Mouse (Mus musculus) brown adipose tissue, adult 24 weeks (tissue): ENCODE data around the gene Azin2. TPM values are rescaled to one million over a fixed set of nuclear protein-coding genes. Genes with fewer than 3 reads are reported as not detected.

Source experiments
- H3K27ac ChIP-seq: fragments of 200-500 bp; replicated peaks from 2 replicates; pipeline ENCODE4 v1.5.1; 2012; ENCODE audit warnings: low read depth, mild to moderate bottlenecking, low read length
- H3K4me1 ChIP-seq: fragments of 200-500 bp; 2 replicates; pipeline ENCODE4 v1.6.1; 2012; ENCODE audit warnings: low read length, mixed read lengths; ENCODE audit not compliant: control insufficient read depth, insufficient read depth, insufficient read length
- H3K4me3 ChIP-seq: fragments of 200-500 bp; 2 replicates; pipeline ENCODE4 v1.5.1; 2012; ENCODE audit warnings: low read depth, mild to moderate bottlenecking, low read length, moderate library complexity; ENCODE audit not compliant: insufficient read depth
- polyA plus RNA-seq: library from polyadenylated mRNA; stranded (reverse); fragments of >200 nt; gene quantifications from 2 replicates; pipeline ENCODE4 v1.2.4, GENCODE M21; 2012; ENCODE audit not compliant: missing spikeins, insufficient read depth, insufficient read length

The Azin2 gene
- polyA plus RNA-seq, 1 experiment, result 3.8 TPM

- Histone ChIP-seq H3K27ac (no peak overlapping the region), H3K4me1 (peaks cover 15% of the 10 kb centered on the region), H3K4me3 (no peak overlapping the region)
Measured at GRCm38 (mm10) chr4:128886571-128886970, 75.7 kb downstream of the Azin2 start.

DNA sequence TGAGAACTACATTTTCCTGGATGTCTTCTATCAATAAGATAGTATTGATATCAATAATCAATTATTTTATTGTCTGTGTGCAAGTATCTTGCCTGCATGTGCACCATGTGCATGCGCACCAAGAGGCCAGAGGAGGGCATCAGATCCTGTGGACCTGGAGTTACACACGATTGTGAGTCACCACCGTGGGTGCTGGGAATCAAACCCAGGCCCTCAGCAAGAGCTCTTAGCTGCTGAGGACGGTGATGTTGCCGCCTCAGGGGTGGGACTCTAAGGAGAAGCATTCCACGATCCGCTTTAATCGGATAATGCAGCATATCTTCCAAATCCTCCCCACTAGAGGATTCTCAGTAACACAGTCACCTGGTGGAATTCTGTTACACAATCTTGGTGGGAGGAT, 76.7 kb downstream of the Azin2 start:
- Histone ChIP-seq H3K27ac (no peak overlapping the region), H3K4me1 (peaks cover 8% of the 10 kb centered on the region), H3K4me3 (no peak overlapping the region)

DNA sequence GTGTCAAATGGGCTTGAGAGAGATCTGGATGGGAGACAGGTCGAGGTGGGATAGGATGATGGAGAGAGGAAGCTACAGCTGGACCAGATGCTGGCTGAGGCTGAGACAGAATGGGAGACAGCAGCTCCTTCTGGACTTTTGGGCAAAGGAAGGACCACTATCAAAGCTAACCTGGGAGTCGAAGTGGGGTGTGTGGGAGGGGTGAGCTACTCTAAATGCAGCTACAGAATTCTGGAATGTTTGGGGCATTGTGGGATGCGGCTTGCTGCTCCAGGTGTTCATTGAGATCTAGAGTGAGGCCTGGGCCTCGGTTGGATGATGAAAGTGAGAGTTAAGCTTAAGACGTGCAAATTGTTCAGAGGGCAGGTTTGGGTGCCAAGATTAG, 77.5 kb downstream of the Azin2 start:
- H3K27ac ChIP-seq, result no peak overlapping the region
- peak overlapping the region; percentile 67 for H3K4me3 ChIP-seq
- H3K4me1 ChIP-seq, result peaks cover 4% of the 10 kb centered on the region; the same call in 1 of the 2 replicates

- Histone ChIP-seq H3K4me3 (peak overlapping the region; percentile 67), H3K27ac (no peak overlapping the region), H3K4me1 (peaks cover 3% of the 10 kb centered on the region; the same call in 1 of the 2 replicates)
Measured at GRCm38 (mm10) chr4:128883801-128884710, 78.2 kb downstream of the Azin2 start.

DNA sequence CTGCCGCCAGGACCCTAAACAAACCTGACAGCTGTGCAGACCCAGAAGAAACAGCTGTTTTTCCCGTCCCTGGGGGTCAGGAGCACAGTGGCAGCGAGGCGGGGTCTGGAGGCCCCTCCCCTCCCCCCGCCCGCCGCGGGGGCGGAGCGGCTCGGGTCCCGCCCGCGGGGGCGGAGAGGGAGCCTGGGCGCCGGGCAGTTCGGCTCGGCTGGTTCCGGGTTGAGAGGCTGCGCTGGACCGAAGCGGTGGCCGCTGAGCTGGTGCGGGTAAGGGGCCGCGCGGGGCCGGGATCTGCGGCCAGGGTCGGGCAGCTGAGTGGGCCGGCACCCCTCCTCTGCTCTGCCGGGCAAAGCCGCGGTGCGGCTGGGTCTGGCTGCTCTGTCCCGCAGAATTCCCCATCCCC, 78.9 kb downstream of the Azin2 start, which contains the start of gene Trim62:
Trim62 (plus strand) TSS at position 202 of the 403 bp plus-strand sequence.
- Histone ChIP-seq H3K4me3 (peak within 1 kb of the TSS; percentile 67), H3K27ac (no peak within 1 kb of the TSS), H3K4me1 (peaks cover 3% of the 10 kb centered on the region; the same call in 1 of the 2 replicates)

Other genes starting within 250 kb of the Azin2 start
- gene A3galt2, start 207.1 kb downstream of the Azin2 start, polyA plus RNA-seq, result not detected in 2 replicates
- gene Zfp362, start 156.4 kb downstream of the Azin2 start, polyA plus RNA-seq, result 6.6 and 8.2 TPM in 2 replicates
- 0.40 and 0.50 TPM in 2 replicates for gene Trim62, start 78.9 kb downstream of the Azin2 start, polyA plus RNA-seq
- gene Ak2, start 29.5 kb upstream of the Azin2 start, polyA plus RNA-seq, result 311 and 382 TPM in 2 replicates
- gene Rnf19b, start 95.8 kb upstream of the Azin2 start, polyA plus RNA-seq, result 13.1 and 15.5 TPM in 2 replicates
- not detected in 2 replicates for gene Tmem54, start 143.1 kb upstream of the Azin2 start, polyA plus RNA-seq
- not detected in 2 replicates for gene Hpca, start 159.6 kb upstream of the Azin2 start, polyA plus RNA-seq
- 1.2 and 1.8 TPM in 2 replicates for gene Fndc5, start 174.6 kb upstream of the Azin2 start, polyA plus RNA-seq
- 4.6 and 12.6 TPM in 2 replicates for gene S100pbp, start 227.3 kb upstream of the Azin2 start, polyA plus RNA-seq
- gene Yars, start 227.3 kb upstream of the Azin2 start, polyA plus RNA-seq, result 18.8 and 19.3 TPM in 2 replicates